Mouse (Mus musculus): ENCODE data around the gene Lama4.

DNA sequence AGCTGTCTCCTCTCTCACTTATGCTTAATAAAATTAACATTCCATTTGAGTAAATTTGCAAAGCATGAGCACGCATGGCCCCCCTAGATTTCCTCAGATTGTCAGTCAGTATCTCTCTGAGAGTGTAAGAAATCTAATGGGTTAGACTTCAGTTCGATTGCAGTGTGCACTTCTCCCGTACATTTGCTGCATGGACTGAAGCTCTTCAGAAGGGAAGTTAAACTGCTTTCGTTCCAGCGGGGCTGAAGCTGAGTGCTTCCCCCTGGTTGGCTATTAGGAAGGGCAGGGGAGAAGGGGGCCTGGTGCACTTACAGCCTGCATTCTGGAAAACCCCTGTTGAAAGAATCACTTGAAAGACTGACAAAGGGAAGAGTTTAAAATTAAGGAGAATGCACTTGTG, 61.7 kb downstream of the Lama4 start:
- TF ChIP-seq CTCF (conservative IDR thresholded peaks at IDR 0.05; ENCODE audit: low read length) (no peak), NANOG (IDR thresholded peaks at IDR 0.05; ENCODE audit: borderline replicate concordance, low read length) (no peak), POU5F1 (IDR thresholded peaks at IDR 0.05; ENCODE audit: borderline replicate concordance, low read length) (no peak)
